Mouse (Mus musculus) right cerebral cortex, adult 2 months (tissue): Measurements from ENCODE around the gene Mapk11.
A peak's percentile ranks its signal among the peaks of the same experiment; 100 is the strongest.

ENCODE experiments used
- DNase-seq, 2 experiments: peaks; one replicate each; pipeline ENCODE4 v3.0.0; 2021 to 2022; ENCODE audit warnings: low spot score in 2 of 2

Mapk11 gene

DNA sequence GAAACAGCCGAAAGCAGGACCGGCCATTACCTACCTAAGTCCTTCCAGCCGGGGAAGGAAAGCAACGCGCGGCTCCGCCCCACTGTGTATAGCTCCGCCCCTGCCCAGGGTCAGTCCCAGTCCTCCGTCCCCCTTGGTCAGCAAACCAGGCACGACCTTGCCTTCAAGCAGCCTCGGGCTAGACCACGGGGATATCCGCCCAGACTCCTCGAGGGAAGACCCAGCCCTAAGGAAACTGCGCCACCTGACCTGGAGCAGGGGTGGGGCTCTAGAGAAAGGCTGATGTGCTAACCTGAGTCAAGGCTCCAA, 24.4 kb upstream of the Mapk11 start:
- DNase-seq, result peak in 1 of 2 experiments; percentile 26

DNA sequence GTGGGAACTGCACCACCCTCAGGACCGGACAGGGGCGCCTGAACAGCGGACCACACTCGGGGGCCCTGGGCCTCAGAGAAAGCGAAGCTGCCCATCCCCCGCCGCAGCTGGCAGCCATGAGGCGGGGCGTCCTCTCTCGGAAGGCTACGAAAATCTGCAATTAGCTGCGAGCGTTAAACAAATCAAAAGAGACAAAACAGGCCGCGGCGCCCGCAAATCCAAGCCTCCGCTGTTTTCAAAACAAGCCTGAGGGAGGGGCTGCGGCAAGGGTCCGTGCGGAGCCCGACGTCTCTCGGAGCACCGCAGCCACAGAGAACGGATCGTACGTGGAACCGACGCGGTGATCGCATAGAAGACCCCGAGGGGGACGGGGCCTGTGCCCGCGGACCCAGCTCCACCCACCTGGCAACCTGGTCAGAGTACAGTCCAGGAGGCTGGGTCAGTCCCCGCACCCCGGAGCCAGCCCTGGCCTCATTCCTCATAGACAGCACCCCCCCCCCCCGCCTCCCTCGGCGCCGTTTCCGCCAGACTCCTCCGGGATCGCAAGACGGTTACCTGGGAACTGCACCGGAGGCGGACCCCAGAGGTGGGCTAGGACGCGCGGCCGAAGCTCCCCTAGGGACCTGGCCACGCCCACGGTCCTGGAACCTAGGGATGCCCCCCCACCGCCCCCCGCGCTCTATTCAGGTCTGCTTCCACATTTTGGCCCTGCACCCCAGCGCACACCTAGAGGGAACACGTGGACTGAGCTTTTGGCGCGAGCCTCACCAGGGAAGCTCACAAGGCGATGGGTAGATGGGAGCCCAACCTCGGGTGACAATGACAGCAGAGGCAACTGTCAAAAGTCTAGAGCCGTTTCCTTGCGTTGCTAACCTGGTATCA, 23.8 kb upstream of the Mapk11 start:
- DNase-seq, result peak in 1 of 2 experiments; percentile 63

DNA sequence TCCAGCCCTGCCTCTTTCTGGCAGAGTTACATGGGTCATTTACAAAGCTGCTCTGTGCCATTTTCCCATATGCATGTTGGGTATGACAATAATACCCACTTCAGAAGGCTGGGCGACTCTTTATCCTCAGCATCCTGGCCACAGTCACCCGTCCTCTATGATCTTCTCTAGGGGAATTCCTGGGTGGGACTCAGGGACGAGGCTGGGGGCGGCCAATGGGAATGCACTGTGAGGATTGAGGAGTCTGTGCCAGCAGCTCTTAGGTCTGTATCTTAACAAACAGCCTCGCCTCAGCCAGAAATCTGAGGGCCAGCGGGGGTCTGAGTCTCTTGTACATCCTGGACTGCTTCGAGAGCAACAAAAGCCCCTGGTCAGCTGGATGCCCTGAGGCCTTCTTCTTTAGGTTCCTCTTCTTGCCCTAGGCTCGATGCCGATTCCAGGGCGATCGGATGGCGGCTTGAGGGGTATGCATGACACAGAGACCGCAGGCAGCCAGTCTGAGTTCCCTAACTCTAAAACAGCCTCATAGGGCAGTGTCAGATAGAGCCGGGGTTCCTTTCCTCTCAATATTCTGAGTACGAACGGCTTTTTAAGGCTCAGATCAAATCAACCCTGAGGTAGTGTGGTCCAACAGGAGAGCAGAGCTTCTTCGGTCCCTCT, 23.0 kb upstream of the Mapk11 start:
- DNase-seq, result no peak

DNA sequence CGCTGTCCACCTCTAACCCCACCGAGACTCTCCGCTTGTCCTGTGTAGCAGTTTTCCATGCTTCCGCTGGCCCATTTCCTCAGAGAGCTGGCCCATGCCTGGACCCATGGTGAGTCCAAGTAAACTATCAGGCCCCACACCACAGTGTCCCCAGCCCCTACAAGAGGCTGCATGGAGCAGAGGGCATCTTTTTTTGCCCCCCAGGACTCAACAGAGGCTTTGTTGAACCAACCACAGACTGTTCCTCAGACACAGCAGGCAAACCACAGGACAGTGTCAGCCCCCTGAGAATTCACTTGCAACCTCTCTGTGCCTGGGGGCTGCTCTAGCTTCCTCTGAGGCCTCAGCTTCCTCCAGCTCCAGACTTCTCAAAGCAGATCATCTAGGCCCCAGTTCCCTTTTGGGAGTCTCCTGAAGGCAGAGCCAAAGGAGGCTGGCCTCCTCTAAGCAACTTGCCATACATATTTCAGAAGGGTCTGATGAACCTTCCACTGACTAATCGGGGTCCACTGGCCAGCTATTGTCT, 22.2 kb upstream of the Mapk11 start:
- DNase-seq, result no peak

DNA sequence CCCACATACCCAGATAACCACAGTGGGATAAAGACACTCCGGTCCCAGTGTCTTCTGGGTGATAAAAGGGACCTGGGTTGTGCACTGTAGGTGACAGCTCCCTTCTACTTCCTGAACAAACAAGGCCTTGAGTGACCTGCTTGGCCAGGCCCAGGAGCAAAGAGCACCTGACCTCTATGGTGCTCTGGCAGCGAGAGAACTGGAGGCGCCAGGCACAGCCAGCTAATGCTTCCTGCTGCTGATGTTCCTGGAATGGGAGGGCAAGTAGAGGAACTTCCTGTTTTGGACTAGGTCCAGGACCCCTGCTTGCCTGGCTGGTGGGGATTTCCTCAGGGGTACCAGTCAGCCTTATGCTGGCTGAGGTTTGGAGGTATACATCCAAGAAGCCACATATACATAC, 20.7 kb upstream of the Mapk11 start:
- no peak for DNase-seq

DNA sequence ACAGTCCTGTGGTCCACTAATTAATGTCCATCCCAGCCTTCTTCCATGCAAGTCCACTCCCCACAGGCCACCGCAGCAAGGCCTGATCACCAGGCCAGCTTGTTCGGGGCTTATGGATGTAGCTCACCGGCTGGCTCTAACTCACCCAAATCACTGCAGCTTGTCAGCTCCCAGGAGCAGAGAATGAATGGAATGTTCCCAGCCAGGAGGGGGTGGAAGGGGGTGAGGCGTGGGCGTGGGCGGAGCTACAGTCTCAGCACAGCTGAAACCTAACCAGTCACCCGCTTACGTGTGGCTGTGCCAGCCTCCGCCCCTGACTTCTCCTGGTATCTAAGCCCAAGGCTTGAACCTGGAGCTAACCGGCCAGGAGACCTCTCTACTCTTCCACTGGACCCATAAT, 20.0 kb upstream of the Mapk11 start:
- peak; percentile 88 to 89 for DNase-seq

DNA sequence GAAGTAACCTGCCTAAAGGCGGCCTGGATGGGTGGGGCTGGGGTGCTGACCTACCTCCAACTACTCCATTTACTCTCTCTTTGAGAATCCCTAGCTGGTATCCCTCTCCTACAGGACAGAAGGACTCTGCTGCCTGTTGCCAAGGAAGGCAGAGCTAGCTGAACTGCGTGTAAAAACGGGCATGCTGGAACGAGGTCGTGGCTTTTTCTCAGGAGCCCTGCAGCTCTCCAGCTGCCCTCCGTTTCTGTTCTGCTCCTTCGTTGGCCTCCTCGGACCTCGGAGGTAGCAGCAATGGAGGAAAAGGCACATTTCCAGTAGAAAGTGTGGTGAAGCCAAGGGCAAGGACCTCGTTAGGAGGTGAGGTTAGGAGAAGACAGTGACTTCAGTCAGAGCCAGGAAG, 19.5 kb upstream of the Mapk11 start:
- no peak for DNase-seq

DNA sequence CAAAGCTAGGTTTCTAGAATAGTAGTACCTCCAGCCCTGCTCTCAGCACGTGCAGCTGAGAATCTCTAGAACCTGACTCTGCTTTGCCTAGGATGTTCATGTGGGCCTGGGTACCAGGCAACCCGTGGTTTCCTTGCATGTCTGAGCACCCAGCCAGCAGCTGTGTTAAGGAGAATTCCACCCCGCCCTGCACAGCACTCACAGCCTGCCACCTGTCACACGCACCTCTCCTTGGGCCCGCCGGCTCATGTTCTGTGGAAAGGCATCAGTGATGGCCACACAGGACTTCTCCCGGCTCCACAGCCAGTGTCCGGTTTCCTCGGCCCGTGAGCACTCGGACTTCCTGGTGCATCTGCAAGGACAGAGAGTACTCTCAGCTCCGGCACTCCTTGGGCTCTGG, 16.1 kb upstream of the Mapk11 start:
- DNase-seq, result no peak

DNA sequence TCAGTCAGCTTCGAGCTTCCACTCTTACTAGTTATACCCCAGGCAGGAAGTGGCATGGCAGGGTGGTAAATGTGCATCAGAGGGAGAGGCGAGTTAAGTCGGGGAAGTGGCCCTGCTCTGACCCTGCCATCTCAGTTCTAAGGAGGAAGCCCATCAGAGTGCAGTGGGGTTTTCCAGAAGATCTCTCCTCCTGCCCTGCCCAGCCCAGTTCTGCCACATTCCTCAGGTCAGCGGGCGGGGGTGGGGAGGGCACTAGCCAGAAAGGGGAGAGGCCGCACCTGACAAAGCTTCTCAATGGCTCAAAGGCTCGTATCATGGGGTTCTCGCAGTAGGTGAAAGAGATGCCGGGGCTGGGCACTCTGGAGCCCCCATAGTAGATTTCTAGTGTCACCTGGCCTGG, 12.0 kb upstream of the Mapk11 start:
- DNase-seq, result no peak

DNA sequence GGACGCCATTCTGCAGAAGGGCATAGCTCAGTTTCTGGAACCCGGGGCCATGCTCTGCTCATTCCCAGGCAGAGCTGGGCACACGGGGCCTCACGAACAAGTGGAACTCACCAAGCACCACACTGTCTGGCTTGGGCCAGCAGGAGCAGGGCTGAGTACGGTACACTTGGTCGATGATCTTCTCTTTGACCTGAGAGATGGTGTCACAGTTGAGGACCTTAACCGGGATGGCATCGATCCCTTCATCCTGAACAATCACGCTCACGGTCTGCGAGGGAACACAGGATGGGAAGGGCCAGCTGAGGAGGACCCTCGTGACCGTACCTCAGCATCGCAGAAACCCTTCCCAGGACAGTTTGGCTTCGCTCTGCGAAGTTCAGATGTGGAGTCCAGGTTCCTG, 9.1 kb upstream of the Mapk11 start:
- no peak for DNase-seq

DNA sequence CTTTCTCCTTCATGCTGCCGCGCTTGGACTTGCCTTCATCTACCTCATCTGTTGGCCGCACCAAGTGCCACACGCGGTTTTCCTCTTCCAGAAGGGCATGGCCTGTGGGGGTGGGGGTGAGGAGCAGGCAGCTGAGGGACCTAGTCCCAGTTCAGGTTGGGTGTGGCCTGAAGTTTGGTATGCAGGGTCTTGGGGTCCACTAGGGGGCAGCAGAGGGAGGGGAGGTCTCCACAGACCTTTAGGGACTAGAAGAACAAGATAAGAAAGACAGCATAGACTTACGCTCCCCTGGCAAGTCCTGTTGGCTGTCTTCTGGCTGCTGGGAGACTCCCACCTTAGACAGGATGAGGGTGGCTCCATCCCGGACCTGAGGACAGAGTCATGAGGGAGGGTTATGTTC, 8.5 kb upstream of the Mapk11 start:
- DNase-seq, result peak in 1 of 2 experiments; percentile 37

DNA sequence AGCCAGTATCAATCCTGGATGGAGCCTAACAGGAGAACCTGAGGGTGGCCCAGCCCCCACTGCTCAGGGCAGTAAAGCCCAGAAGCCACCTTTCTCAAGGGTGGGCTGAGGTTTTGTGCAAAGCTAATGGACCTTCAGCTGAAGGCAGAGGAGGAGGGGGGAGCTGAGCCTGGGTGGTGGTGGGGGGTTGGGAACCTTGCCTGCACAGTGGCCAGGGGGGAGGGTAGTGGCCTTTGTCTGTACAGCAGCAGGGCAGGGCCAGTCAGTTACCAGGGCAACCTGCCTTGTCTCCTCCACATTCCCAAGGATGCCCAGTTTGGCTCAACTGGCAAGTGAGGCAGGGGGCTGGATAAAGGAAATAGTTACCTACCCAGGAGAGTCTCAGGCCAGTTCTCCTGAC, 2.9 kb upstream of the Mapk11 start:
- DNase-seq, result no peak

DNA sequence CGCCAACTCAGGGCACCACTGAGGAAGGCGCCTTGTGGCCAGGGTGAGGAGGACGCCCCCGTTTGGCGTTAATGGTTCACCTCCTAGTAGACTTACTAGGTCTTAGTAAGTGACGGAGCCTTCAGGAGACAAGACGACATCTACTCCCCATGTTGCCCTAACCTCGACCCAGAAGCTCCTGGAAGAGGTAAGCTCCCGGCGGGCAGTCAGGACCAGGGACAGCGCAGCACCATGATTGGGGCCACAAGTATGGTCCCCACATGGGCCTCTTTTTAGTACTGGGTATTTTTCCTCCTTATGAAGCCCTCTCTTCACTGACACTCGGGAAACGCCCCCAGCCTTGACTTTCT, 588 bp upstream of the Mapk11 start:
- no peak for DNase-seq

DNA sequence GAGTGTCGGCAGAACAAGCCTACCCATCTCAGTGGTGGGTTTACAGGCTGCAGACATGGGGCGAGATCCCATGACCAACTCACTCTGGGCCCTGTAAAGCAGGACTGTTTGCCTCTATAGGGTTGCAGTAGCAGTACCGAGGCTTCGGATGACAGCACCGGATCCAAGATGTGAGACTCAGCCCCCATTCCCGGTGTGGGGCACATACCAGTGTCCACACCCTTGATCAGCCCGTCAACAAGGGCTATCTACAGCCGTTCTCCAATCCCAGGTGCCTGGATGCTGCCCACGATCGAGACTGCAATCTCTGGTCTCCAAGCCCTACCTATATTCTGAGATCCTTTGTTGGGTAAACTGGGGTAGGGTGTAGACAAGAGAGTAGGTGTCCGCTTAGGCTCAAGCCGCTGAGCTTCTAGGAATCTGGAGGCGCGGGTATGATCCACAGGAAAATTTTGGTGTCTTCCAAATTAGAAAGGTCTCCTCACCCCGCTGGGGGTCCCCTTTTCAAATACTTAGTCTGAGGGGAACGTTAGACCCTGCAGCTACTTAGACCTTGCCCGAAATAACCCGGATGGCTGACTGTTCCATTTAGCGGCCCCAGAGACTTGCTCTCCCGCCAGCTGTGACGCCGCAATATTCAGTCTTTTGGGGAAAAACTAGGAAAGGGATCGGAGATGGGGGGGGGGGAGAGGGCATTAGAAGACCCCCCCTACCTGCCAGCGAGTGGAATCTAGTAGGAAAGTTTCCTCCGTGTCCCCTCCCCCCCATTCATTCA, 745 bp downstream of the Mapk11 start:
- peak in 1 of 2 experiments; percentile 45 for DNase-seq

DNA sequence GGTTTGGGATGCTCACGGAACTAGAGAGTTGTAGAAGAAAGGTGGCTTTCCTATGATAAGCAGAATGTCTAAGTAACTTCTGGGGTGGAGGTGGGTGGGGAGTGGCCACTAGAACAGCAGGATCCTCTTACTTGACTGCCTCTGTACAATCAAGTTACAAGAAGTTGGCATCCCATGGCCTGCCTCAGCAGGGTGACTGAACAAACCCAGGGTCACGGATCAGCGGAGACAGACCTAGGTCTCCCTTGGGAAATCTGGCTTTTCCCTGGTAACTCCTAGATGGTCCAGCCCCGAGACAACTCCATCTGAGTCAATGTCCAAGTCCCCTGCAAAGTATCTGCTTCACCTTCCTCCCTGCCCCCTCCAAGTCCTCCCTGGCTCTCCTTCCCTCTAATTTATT, 1.5 kb downstream of the Mapk11 start:
- no peak for DNase-seq

DNA sequence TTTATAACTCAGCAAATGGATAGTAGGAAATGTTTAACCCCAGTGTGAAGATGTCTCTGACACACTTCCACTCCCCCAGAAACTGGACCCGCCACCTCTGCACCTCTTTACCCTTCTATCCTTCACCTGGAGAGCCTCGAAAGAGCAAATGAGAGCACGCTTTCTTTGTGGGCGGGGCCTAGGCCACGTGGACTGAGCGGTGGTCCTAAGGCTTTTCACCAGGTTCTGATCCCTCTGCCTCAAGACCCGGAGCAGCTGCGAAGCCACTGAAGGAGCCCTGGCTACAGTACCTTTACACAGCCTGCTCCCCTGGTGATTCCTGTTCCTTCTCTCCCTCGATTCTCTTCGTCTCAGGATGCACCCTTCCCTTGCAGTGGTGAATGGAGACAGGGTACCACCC, 2.0 kb downstream of the Mapk11 start:
- DNase-seq, result peak in 1 of 2 experiments; percentile 21

DNA sequence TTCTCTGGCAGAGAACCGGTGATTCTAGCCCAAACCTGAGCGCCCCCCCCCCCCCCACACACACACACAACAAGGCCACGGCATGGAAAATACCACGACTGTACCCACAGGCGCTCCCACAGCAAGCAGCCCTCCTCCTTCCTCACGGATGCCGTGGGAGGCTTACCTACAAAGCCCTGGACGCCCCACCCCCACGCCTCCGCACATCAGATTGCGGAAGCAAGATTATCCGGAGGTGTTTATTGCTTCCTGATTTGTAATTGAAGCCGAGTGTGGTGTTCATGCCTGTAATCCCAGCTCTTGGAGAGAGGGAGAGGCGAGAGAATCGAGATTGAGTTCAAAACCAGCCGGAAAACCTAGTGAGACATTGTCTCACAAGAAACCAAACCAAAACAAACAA, 2.4 kb downstream of the Mapk11 start:
- peak; percentile 78 to 81 for DNase-seq

DNA sequence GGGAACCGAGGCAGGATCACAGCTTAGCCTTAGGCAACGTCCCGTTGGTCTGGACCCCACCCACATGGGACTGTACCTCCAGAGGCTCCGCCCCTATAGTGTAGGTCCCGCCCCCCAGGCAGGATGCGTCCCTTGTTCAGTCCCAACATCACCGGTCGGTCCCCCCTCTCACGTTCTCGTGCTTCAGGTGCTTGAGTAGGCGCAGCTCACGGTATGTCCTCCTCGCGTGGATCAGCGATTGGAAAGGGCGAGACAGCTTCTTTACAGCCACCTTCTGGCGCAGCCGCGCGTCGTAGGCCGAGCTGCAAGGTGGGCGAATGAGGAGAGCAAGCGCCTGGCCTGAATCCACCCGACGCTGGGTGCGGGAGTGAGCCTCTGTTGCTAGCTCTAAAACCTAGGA, 2.9 kb downstream of the Mapk11 start:
- peak; percentile 79 to 80 for DNase-seq

DNA sequence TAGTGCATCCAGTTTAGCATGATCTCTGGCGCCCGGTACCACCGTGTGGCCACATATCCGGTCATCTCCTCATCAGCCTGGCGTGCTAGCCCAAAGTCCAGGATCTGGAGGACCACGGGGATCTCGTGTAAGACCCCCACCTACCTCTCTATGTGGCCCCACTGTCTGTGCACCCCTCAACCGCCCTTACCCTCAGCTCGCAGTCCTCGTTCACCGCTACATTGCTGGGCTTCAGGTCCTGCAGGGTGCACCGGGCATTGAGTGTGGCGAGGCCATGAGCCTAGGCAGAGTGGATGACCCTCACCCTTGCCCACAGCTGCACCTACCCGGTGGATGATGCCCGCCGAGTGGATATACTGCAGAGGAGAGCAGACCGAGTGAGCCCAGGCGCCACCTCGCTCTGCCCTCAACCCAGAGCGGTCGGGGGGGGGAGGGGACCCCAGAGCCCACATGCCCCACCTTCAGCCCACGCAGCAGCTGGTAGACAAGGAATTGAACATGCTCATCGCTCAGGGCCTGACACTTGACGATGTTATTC, 3.5 kb downstream of the Mapk11 start:
- DNase-seq, result no peak

DNA sequence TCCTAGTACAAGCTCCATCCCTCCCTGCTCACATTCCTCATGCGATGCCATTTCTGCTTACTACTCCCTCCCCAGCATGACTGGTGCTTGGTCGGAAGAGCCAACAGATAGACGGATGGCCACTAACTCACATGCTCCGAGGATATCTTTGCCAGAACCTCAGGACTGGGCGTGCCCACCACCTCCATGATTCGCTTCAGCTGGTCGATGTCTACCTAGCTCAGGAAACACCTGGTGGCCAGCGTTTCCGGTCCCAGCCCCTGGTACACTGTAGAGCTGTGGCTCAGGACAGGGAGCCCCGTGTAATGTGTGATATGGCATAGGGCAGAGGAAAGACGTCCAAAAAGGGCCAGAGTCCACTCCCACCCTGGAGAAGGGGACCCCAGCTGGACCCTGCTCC, 4.5 kb downstream of the Mapk11 start:
- no peak for DNase-seq

DNA sequence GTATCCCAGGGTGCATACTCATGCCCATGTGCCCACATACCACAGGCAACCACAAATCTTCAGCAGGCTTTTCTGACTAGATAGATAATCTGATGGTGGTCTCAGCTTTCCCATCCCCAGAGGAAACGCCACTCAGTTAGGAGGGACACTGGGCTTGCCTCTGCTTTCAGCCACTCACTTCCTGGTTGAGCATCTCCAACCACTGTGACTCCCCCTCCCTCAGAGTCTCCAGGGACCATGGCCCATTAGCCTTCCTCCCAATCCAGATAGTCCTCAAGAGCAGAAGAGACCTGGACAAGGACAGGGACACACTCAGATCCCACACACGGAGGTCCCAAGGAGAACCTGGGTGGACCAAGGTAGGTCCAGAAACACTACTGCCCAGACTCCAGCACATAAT, 6.3 kb downstream of the Mapk11 start:
- no peak for DNase-seq

DNA sequence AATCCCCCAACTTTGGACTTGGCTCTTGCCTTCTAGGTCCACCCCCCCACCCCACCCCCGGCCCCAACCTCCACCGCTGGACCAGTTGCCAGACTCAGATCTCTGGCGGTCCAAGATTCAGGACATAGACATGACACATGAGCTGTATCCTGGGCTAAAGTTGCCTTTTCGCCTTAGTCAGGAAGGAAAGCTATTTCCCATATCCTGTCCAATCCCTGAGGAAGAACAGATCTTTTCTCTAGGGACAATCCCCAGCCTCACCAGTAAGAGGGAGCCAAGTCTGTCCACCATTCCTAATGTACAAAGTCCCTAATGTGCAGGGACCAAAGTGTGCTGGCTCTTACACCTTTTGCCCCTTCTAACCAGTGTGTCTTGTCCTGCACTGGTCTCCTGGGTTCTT, 7.5 kb downstream of the Mapk11 start:
- no peak for DNase-seq
